Mouse (Mus musculus) stomach, embryonic 15.5 days (tissue): ENCODE results near the gene Kcnd3. TPM values are rescaled to one million over a fixed set of nuclear protein-coding genes. Genes with fewer than 3 reads are reported as not detected.

ENCODE experiments used
- ATAC-seq: fragments of 200-750 bp; cut with Nextera tagmentation; 2 replicates; pipeline ENCODE4 v1.8.0; 2017; ENCODE audit warnings: low read depth, moderate number of reproducible peaks, moderate TSS enrichment; ENCODE audit not compliant: insufficient read depth, low FRiP score
- H3K27ac ChIP-seq: fragments of 300-500 bp; sonication (generic); 2 replicates; pipeline ENCODE4 v1.5.1; 2015; ENCODE audit warnings: mild to moderate bottlenecking, inconsistent platforms
- H3K27me3 ChIP-seq: fragments of 300-500 bp; sonication (generic); replicated peaks from 2 replicates; pipeline ENCODE4 v1.6.1; 2015; ENCODE audit warnings: inconsistent platforms
- H3K36me3 ChIP-seq: fragments of 300-500 bp; sonication (generic); 2 replicates; pipeline ENCODE4 v1.6.1; 2015; ENCODE audit warnings: inconsistent platforms
- H3K4me1 ChIP-seq: fragments of 300-500 bp; sonication (generic); 2 replicates; pipeline ENCODE4 v1.6.1; 2015; ENCODE audit warnings: inconsistent platforms
- H3K4me2 ChIP-seq: fragments of 300-500 bp; sonication (generic); 2 replicates; pipeline ENCODE4 v1.6.1; 2015; ENCODE audit warnings: mild to moderate bottlenecking, inconsistent platforms
- H3K4me3 ChIP-seq: fragments of 300-500 bp; sonication (generic); replicated peaks from 2 replicates; pipeline ENCODE4 v1.5.1; 2015; ENCODE audit warnings: inconsistent platforms
- H3K9ac ChIP-seq: fragments of 300-500 bp; sonication (generic); 2 replicates; pipeline ENCODE4 v1.6.1; 2015; ENCODE audit warnings: inconsistent platforms
- H3K9me3 ChIP-seq: fragments of 300-500 bp; sonication (generic); 2 replicates; pipeline ENCODE4 v1.6.1; 2016; ENCODE audit warnings: inconsistent platforms
- WGBS: fragments of 180-500 bp; shearing (Covaris S2); methylation state at CpG from one replicate; pipeline ENCODE4 v1.1.7; 2015; 5-methylcytosine and 5-hydroxymethylcytosine counted together
- polyA plus RNA-seq: library from polyadenylated mRNA; unstranded; fragments of >200 nt; fragmentation: Nextera tagmentation; extraction: Ambion mirVana; gene quantifications from 2 replicates; pipeline ENCODE4 v1.2.1, GENCODE M21; 2015

Gene Kcnd3
- polyA plus RNA-seq = 6.2 and 6.8 TPM in 2 replicates

- H3K27me3 ChIP-seq = peaks cover 19% of the 10 kb centered on the region
These were observed at the start of gene Kcnd3 for GRCm38 (mm10) chr3:105451627-105452555. Gene Kcnd3, plus strand, starts transcription at chr3:105452330.

GRCm38 (mm10) chr3:105402676-105403075 is 49.5 kb upstream of the Kcnd3 start:
- Histone ChIP-seq H3K4me3 (no peak overlapping the region), H3K36me3 (no peaks in the 10 kb centered on the region), H3K27ac (no peak overlapping the region), H3K9me3 (no peaks in the 10 kb centered on the region), H3K9ac (no peak overlapping the region), H3K4me2 (no peak overlapping the region), H3K27me3 (no peaks in the 10 kb centered on the region), H3K4me1 (peaks cover 10% of the 10 kb centered on the region)
- 37% methylated on average over 5 of the region's 5 CpGs for WGBS
- ATAC-seq = no peak

More at GRCm38 (mm10) chr3:105451627-105452555, at the start of gene Kcnd3:
- ATAC-seq = peak; percentile 46
- Histone ChIP-seq H3K4me1 (peaks cover 14% of the 10 kb centered on the region), H3K4me3 (peak within 1 kb of the TSS; percentile 63), H3K9me3 (no peaks in the 10 kb centered on the region), H3K36me3 (no peaks in the 10 kb centered on the region), H3K27ac (peak within 1 kb of the TSS; percentile 83), H3K9ac (peak within 1 kb of the TSS; percentile 58), H3K4me2 (peak within 1 kb of the TSS; percentile 98)
- WGBS = 1% methylated on average over 57 of the region's 98 CpGs

GRCm38 (mm10) chr3:105403410-105404076 is 48.6 kb upstream of the Kcnd3 start:
- no peak overlapping the region for H3K4me3 ChIP-seq
- no peaks in the 10 kb centered on the region for H3K36me3 ChIP-seq
- peak; percentile 41; the same call in 1 of the 2 replicates for ATAC-seq
- H3K4me1 ChIP-seq = peaks cover 10% of the 10 kb centered on the region
- 62% methylated on average over 5 of the region's 5 CpGs for WGBS
- H3K9ac ChIP-seq = no peak overlapping the region
- peak overlapping the region; percentile 40; the same call in 1 of the 2 replicates for H3K27ac ChIP-seq
- no peaks in the 10 kb centered on the region for H3K9me3 ChIP-seq
- H3K4me2 ChIP-seq = no peak overlapping the region
- no peaks in the 10 kb centered on the region for H3K27me3 ChIP-seq

GRCm38 (mm10) chr3:105404077-105404446 is 48.1 kb upstream of the Kcnd3 start:
- peak; percentile 45; the same call in 1 of the 2 replicates for ATAC-seq
- Histone ChIP-seq H3K4me2 (no peak overlapping the region), H3K27me3 (no peaks in the 10 kb centered on the region), H3K36me3 (no peaks in the 10 kb centered on the region), H3K4me1 (peaks cover 10% of the 10 kb centered on the region), H3K4me3 (no peak overlapping the region), H3K9me3 (no peaks in the 10 kb centered on the region), H3K27ac (no peak overlapping the region; the same call in 1 of the 2 replicates), H3K9ac (no peak overlapping the region)
- WGBS = 11% methylated on average over 4 of the region's 4 CpGs

- no peak for ATAC-seq
- Histone ChIP-seq H3K4me2 (no peak overlapping the region), H3K36me3 (no peaks in the 10 kb centered on the region), H3K9ac (no peak overlapping the region), H3K4me1 (peaks cover 10% of the 10 kb centered on the region), H3K4me3 (no peak overlapping the region), H3K9me3 (no peaks in the 10 kb centered on the region), H3K27me3 (no peaks in the 10 kb centered on the region), H3K27ac (peak overlapping the region; percentile 72)
- WGBS = 72% methylated on average over 7 of the region's 7 CpGs
These were observed 46.6 kb upstream of the Kcnd3 start for GRCm38 (mm10) chr3:105405516-105405915.

- ATAC-seq = peak; percentile 19; the same call in 1 of the 2 replicates
- Histone ChIP-seq H3K4me2 (no peak overlapping the region), H3K9ac (no peak overlapping the region), H3K27ac (peak overlapping the region; percentile 72), H3K9me3 (no peaks in the 10 kb centered on the region), H3K4me1 (peaks cover 10% of the 10 kb centered on the region), H3K27me3 (no peaks in the 10 kb centered on the region), H3K4me3 (no peak overlapping the region), H3K36me3 (no peaks in the 10 kb centered on the region)
- WGBS = 27% methylated on average over 7 of the region's 7 CpGs
These were observed 46.1 kb upstream of the Kcnd3 start for GRCm38 (mm10) chr3:105406036-105406435.

GRCm38 (mm10) chr3:105408211-105408610 is 43.9 kb upstream of the Kcnd3 start:
- Histone ChIP-seq H3K36me3 (no peaks in the 10 kb centered on the region), H3K9ac (no peak overlapping the region), H3K4me1 (peaks cover 10% of the 10 kb centered on the region), H3K4me3 (no peak overlapping the region), H3K27ac (no peak overlapping the region), H3K27me3 (no peaks in the 10 kb centered on the region), H3K9me3 (no peaks in the 10 kb centered on the region), H3K4me2 (no peak overlapping the region)
- ATAC-seq = no peak
- 81% methylated on average over 3 of the region's 3 CpGs for WGBS

- no peak overlapping the region for H3K9ac ChIP-seq
- no peak overlapping the region for H3K27ac ChIP-seq
- H3K4me3 ChIP-seq = no peak overlapping the region
- 89% methylated on average over 5 of the region's 5 CpGs for WGBS
- H3K9me3 ChIP-seq = no peaks in the 10 kb centered on the region
- H3K27me3 ChIP-seq = no peaks in the 10 kb centered on the region
- H3K4me1 ChIP-seq = peaks cover 4% of the 10 kb centered on the region; the same call in 1 of the 2 replicates
- H3K4me2 ChIP-seq = no peak overlapping the region
- no peaks in the 10 kb centered on the region for H3K36me3 ChIP-seq
- ATAC-seq = no peak
These were observed 41.3 kb upstream of the Kcnd3 start for GRCm38 (mm10) chr3:105410810-105411209.

GRCm38 (mm10) chr3:105411776-105412175 is 40.4 kb upstream of the Kcnd3 start:
- WGBS = 81% methylated on average over 4 of the region's 4 CpGs
- Histone ChIP-seq H3K9me3 (no peaks in the 10 kb centered on the region), H3K36me3 (no peaks in the 10 kb centered on the region), H3K4me1 (no peaks in the 10 kb centered on the region), H3K9ac (no peak overlapping the region), H3K4me3 (no peak overlapping the region), H3K27ac (no peak overlapping the region), H3K27me3 (no peaks in the 10 kb centered on the region), H3K4me2 (no peak overlapping the region)
- ATAC-seq = no peak

GRCm38 (mm10) chr3:105412229-105412628 is 39.9 kb upstream of the Kcnd3 start:
- Histone ChIP-seq H3K9me3 (no peaks in the 10 kb centered on the region), H3K27me3 (no peaks in the 10 kb centered on the region), H3K36me3 (no peaks in the 10 kb centered on the region), H3K27ac (no peak overlapping the region), H3K9ac (no peak overlapping the region), H3K4me3 (no peak overlapping the region), H3K4me1 (no peaks in the 10 kb centered on the region), H3K4me2 (no peak overlapping the region)
- no peak for ATAC-seq
- 81% methylated on average over 2 of the region's 2 CpGs for WGBS

GRCm38 (mm10) chr3:105412681-105413080 is 39.4 kb upstream of the Kcnd3 start:
- H3K27ac ChIP-seq = no peak overlapping the region
- H3K4me1 ChIP-seq = no peaks in the 10 kb centered on the region
- ATAC-seq = no peak

GRCm38 (mm10) chr3:105418441-105418840 is 33.7 kb upstream of the Kcnd3 start:
- H3K9ac ChIP-seq = no peak overlapping the region
- H3K4me1 ChIP-seq = no peaks in the 10 kb centered on the region
- no peak for ATAC-seq
- no peak overlapping the region for H3K4me3 ChIP-seq
- no peaks in the 10 kb centered on the region for H3K9me3 ChIP-seq
- H3K36me3 ChIP-seq = no peaks in the 10 kb centered on the region
- no peak overlapping the region for H3K4me2 ChIP-seq
- WGBS = 78% methylated on average over 1 of the region's 1 CpGs
- H3K27me3 ChIP-seq = no peaks in the 10 kb centered on the region
- no peak overlapping the region for H3K27ac ChIP-seq

More at GRCm38 (mm10) chr3:105412681-105413080, 39.4 kb upstream of the Kcnd3 start:
- H3K9ac ChIP-seq = no peak overlapping the region
- no peak overlapping the region for H3K4me3 ChIP-seq
- H3K9me3 ChIP-seq = no peaks in the 10 kb centered on the region
- H3K27me3 ChIP-seq = no peaks in the 10 kb centered on the region
- no peak overlapping the region for H3K4me2 ChIP-seq
- no peaks in the 10 kb centered on the region for H3K36me3 ChIP-seq
